Mouse (Mus musculus): ENCODE measurements around the gene Qser1. TPM values are rescaled to one million over a fixed set of nuclear protein-coding genes. Genes with fewer than 3 reads are reported as not detected.
"Not testable (repeated sequence)": the region's sequence is repeated elsewhere in the genome, so short reads cannot be mapped to it uniquely, and the experiment has no call there.

Gene Qser1
- polyA plus RNA-seq (2014; fragmentation: Nextera tagmentation; extraction: Ambion mirVana) = 11.1 and 11.3 TPM in 2 replicates

DNA sequence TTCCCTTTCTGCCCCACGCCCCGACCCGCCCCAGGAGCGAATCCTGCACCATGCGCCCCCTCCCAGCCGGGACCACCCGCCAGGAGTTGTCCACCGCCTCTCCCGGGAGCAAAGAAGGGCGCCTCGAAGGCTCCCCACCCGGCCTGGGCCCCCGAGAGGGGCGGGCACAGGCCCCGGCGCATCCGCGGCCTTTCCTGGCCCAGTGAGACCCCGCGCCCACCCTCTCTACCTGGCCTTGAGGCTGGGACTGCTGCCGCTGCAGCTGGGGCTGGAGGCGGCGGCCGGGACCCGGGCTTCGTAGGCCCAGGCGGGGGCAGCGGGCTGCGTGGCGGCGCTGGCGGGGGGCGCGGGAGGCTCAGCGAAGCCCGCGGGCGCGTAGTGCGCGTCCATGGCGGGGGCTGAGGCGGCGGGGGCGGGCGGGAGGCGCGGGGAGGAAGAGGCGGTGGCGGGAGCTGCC is at the start of gene Qser1:
Gene Qser1, minus strand, starts transcription at position 390 of the 457 bp plus-strand sequence.
- under 1% methylated on average over 30 of the region's 50 CpGs for WGBS
- Histone ChIP-seq H3K27ac (peak within 1 kb of the TSS; percentile 91), H3K9ac (peak within 1 kb of the TSS; percentile 98), H3K4me3 (replicated peaks; ENCODE audit: low read length) (peak within 1 kb of the TSS; percentile 98), H3K9me3 (ENCODE audit: control insufficient read depth, low read length) (no peaks in the 10 kb centered on the region), H3K4me1 (replicated peaks; ENCODE audit: control insufficient read depth, insufficient read depth, low read length) (peaks cover 17% of the 10 kb centered on the region), H3K4me2 (replicated peaks) (peak within 1 kb of the TSS; percentile 87), H3K27me3 (ENCODE audit: control insufficient read depth, insufficient read depth, low read length) (no peaks in the 10 kb centered on the region), H3K36me3 (replicated peaks; ENCODE audit: control insufficient read depth, insufficient read depth) (no peaks in the 10 kb centered on the region)
- ATAC-seq (ENCODE audit: low FRiP score) = peak; percentile 65
- peak; percentile 57 for DNase-seq (ENCODE audit: low spot score)

DNA sequence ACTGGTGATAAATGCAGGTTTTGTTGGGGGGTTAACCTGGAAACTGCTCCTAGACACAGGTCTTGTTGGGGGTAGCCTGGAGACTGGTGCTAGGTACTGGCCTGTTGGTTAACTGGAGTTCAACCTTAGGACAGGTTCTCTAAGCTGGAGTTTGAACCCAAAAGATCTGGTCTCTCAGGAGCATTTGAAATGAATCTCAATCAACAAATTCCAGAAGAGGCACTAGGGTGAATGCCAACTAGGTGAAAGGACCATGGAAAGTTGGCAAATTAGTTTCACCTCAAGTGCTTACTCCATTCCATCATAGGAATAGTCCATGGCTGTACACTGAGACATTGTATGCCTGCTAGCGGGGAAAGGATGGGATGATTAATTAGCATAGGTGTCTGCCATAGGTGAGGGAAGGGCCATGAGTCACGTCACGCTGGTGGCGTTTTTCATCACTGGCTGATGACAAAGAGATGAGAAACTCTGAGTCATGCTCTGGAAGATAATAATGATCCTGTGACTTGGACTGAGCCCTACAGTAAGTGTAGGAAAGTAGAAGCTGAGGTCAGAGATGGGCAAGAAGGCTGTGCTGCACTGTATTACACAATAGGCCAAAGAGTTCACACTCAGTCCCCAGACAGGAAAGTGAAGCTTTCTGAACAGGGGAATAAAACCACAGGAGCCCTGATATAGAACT is 47.8 kb upstream of the Qser1 start:
- DNase-seq (ENCODE audit: low spot score) = no peak

DNA sequence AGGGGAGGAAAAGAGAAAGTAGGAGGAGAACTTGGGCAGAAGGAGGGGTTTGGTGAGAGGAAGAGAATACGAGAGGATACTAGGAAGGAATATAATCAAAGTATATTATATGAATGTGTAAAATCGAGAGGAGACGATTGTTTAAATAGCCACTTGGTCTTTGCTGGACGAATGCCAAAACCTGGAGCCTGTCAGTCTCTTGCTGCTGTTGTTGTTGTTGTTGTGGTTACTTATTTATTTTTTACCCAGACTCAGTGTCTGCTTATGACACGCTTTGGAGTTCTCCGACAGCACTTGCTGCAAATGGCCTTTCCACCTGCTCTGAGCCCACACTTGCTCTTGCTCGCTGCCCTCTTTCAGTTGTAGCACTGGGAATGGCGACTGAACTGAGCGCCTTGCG is 43.9 kb upstream of the Qser1 start:
- H3K27me3 ChIP-seq (ENCODE audit: control insufficient read depth, insufficient read depth, low read length) = no peaks in the 10 kb centered on the region
- no peak for ATAC-seq (ENCODE audit: low FRiP score)
- H3K4me2 ChIP-seq (replicated peaks) = no peak overlapping the region
- H3K27ac ChIP-seq = no peak overlapping the region
- H3K9ac ChIP-seq = no peak overlapping the region
- H3K4me3 ChIP-seq (replicated peaks; ENCODE audit: low read length) = no peak overlapping the region
- DNase-seq (ENCODE audit: low spot score) = no peak
- no peaks in the 10 kb centered on the region for H3K4me1 ChIP-seq (replicated peaks; ENCODE audit: control insufficient read depth, insufficient read depth, low read length)
- no peaks in the 10 kb centered on the region for H3K36me3 ChIP-seq (replicated peaks; ENCODE audit: control insufficient read depth, insufficient read depth)
- no peaks in the 10 kb centered on the region for H3K9me3 ChIP-seq (ENCODE audit: control insufficient read depth, low read length)
- 86% methylated on average over 10 of the region's 10 CpGs for WGBS

More for the DNA sequence above, 47.8 kb upstream of the Qser1 start:
- Histone ChIP-seq H3K9ac (no peak overlapping the region), H3K36me3 (replicated peaks; ENCODE audit: control insufficient read depth, insufficient read depth) (no peaks in the 10 kb centered on the region), H3K4me2 (replicated peaks) (no peak overlapping the region), H3K27ac (no peak overlapping the region), H3K4me3 (replicated peaks; ENCODE audit: low read length) (no peak overlapping the region), H3K9me3 (ENCODE audit: control insufficient read depth, low read length) (no peaks in the 10 kb centered on the region), H3K27me3 (ENCODE audit: control insufficient read depth, insufficient read depth, low read length) (no peaks in the 10 kb centered on the region), H3K4me1 (replicated peaks; ENCODE audit: control insufficient read depth, insufficient read depth, low read length) (no peaks in the 10 kb centered on the region)
- no peak for ATAC-seq (ENCODE audit: low FRiP score)
- 94% methylated on average over 4 of the region's 4 CpGs for WGBS

DNA sequence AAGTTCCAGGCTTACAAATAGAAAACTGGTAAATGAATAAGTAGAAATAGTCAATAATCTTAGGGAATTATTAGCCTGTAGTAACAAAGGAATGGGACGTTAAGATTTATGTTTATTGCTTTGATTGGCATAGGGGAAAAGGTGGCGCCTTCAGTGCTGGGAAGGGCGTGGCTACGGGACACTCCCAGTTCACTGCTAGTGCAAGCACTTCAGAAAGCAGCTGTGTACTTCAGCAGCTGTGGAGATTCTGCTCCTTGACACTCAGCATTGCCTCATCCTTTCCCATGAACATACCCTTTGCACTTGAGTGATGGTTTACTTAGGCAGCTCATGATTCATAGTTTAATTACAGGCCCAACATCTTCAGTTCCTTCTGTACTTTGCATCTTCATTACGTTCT is 42.5 kb upstream of the Qser1 start:
- H3K4me2 ChIP-seq (replicated peaks) = no peak overlapping the region
- H3K9ac ChIP-seq = no peak overlapping the region
- DNase-seq (ENCODE audit: low spot score) = no peak
- ATAC-seq (ENCODE audit: low FRiP score) = no peak
- no peaks in the 10 kb centered on the region for H3K27me3 ChIP-seq (ENCODE audit: control insufficient read depth, insufficient read depth, low read length)
- H3K4me1 ChIP-seq (replicated peaks; ENCODE audit: control insufficient read depth, insufficient read depth, low read length) = no peaks in the 10 kb centered on the region
- H3K4me3 ChIP-seq (replicated peaks; ENCODE audit: low read length) = no peak overlapping the region
- no peaks in the 10 kb centered on the region for H3K36me3 ChIP-seq (replicated peaks; ENCODE audit: control insufficient read depth, insufficient read depth)
- 86% methylated on average over 5 of the region's 5 CpGs for WGBS
- no peaks in the 10 kb centered on the region for H3K9me3 ChIP-seq (ENCODE audit: control insufficient read depth, low read length)
- H3K27ac ChIP-seq = no peak overlapping the region

DNA sequence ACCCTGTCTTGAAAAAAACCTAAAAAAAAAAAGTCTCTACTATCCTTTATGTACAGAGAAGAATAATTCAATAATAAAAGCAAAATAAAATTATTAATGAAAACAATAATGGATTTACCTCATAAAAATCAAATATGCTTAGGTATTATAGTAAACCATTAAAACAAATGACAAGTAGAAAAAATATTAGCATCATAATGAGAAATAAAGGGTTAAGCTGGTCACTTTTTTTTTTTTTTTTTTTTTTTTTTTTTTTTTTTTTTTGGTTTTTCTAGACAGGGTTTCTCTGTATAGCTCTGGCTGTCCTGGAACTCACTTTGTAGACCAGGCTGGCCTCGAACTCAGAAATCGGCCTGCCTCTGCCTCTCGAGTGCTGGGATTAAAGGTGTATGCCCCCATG is 41.5 kb upstream of the Qser1 start:
- not testable (repeated sequence) for H3K4me2 ChIP-seq (replicated peaks); H3K9ac ChIP-seq; H3K36me3 ChIP-seq (replicated peaks; ENCODE audit: control insufficient read depth, insufficient read depth); ATAC-seq (ENCODE audit: low FRiP score); H3K27me3 ChIP-seq (ENCODE audit: control insufficient read depth, insufficient read depth, low read length); H3K4me3 ChIP-seq (replicated peaks; ENCODE audit: low read length); H3K27ac ChIP-seq; H3K4me1 ChIP-seq (replicated peaks; ENCODE audit: control insufficient read depth, insufficient read depth, low read length); DNase-seq (ENCODE audit: low spot score); H3K9me3 ChIP-seq (ENCODE audit: control insufficient read depth, low read length)
- WGBS = 88% methylated on average over 3 of the region's 3 CpGs

DNA sequence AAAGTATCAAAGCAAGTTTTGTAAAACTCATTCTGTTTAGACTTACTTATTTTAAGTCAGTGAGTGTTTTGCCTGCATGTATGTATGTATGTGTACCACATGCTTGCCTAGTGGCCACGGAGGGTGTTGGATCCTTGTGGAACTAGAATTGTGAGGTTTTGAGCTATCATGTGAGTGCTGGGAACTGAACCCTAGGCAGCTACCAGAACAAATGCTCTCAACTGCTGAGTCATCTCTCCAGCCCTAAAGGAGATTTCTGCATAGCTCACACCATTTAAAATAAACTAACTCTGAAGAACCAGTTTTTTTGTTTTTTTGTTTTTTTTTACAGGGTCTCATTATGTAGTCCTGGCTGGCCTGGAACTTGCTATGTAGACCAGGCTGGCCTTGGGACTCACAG is 39.7 kb upstream of the Qser1 start:
- ATAC-seq (ENCODE audit: low FRiP score) = no peak
- Histone ChIP-seq H3K9ac (no peak overlapping the region), H3K36me3 (replicated peaks; ENCODE audit: control insufficient read depth, insufficient read depth) (no peaks in the 10 kb centered on the region), H3K27me3 (ENCODE audit: control insufficient read depth, insufficient read depth, low read length) (0 out of 2 replicates have a peak, but pooled peaks cover 5% of the 10 kb centered on the region), H3K4me1 (replicated peaks; ENCODE audit: control insufficient read depth, insufficient read depth, low read length) (no peaks in the 10 kb centered on the region), H3K4me3 (replicated peaks; ENCODE audit: low read length) (no peak overlapping the region), H3K9me3 (ENCODE audit: control insufficient read depth, low read length) (no peaks in the 10 kb centered on the region), H3K4me2 (replicated peaks) (no peak overlapping the region), H3K27ac (no peak overlapping the region)
- DNase-seq (ENCODE audit: low spot score) = no peak
- 62% methylated on average over 1 of the region's 1 CpGs for WGBS

DNA sequence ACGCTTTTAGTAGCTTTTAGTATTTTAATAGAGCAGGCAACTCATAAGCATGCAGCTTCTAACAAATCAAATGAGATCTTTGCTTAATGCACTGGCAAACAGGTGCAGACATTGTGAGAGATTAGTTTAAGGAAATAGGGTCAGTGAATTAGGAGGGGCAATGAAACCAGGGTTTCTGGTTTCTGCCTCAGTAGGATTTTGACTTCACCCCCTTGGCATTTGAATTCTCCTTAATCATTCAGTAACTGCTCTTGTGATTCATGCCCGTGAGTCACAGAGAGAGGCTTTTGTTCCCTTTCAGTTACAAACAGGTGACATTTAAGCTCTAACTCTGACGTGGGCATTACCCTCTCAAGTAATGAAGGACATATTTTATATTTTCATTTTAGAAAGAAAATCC is 39.2 kb upstream of the Qser1 start:
- DNase-seq (ENCODE audit: low spot score) (no peak), ATAC-seq (ENCODE audit: low FRiP score) (no peak)
- H3K27me3 ChIP-seq (ENCODE audit: control insufficient read depth, insufficient read depth, low read length) = peaks cover 8% of the 10 kb centered on the region; the same call in 1 of the 2 replicates
- no peaks in the 10 kb centered on the region for H3K4me1 ChIP-seq (replicated peaks; ENCODE audit: control insufficient read depth, insufficient read depth, low read length)
- no peak overlapping the region for H3K27ac ChIP-seq
- 39% methylated on average over 3 of the region's 3 CpGs for WGBS
- no peaks in the 10 kb centered on the region for H3K9me3 ChIP-seq (ENCODE audit: control insufficient read depth, low read length)
- no peak overlapping the region for H3K9ac ChIP-seq
- no peak overlapping the region for H3K4me2 ChIP-seq (replicated peaks)
- no peak overlapping the region for H3K4me3 ChIP-seq (replicated peaks; ENCODE audit: low read length)
- H3K36me3 ChIP-seq (replicated peaks; ENCODE audit: control insufficient read depth, insufficient read depth) = no peaks in the 10 kb centered on the region

DNA sequence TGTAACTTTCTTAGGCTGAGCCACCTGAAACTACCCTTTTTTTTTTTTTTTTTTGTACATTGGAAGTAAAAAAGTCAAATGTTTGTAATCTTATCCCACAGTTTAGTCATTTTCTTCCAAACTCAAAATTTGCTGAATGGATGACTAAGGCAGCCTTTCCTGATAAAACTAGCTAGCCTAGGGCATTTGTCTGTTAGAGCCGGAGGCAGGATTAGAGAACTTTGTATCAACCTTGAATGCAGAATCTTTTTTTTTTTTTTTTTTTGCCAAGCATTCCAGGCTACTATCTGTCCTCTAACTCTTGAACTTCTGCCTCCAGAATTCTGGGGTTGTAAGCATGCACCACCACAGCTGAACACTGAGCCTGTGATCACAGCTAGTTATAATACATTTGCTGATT is 38.3 kb upstream of the Qser1 start:
- Histone ChIP-seq H3K36me3 (replicated peaks; ENCODE audit: control insufficient read depth, insufficient read depth) (no peaks in the 10 kb centered on the region), H3K4me1 (replicated peaks; ENCODE audit: control insufficient read depth, insufficient read depth, low read length) (no peaks in the 10 kb centered on the region), H3K4me3 (replicated peaks; ENCODE audit: low read length) (no peak overlapping the region), H3K4me2 (replicated peaks) (no peak overlapping the region), H3K9me3 (ENCODE audit: control insufficient read depth, low read length) (no peaks in the 10 kb centered on the region), H3K27me3 (ENCODE audit: control insufficient read depth, insufficient read depth, low read length) (peaks cover 16% of the 10 kb centered on the region), H3K9ac (no peak overlapping the region), H3K27ac (no peak overlapping the region)
- 94% methylated on average over 1 of the region's 1 CpGs for WGBS
- ATAC-seq (ENCODE audit: low FRiP score) (no peak), DNase-seq (ENCODE audit: low spot score) (no peak)

DNA sequence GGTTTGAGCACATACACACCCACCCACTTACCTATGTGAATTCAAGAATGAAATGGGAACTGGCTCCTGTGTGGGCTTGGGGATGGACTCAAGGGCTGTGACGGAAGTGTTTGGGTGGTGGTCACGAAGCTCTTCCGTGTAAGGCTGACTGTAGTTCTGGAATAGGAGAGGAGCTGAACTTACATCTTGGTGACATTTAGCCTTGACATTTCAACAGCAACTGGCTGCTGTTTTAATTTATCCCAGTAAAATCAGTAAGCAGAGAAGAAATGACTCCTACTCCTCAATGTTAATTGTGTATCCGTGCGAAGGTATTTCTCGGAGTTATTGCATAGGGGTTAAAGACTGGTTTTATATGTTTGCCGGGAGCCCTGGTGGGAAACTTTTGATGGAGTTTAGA is 36.0 kb upstream of the Qser1 start:
- 91% methylated on average over 7 of the region's 7 CpGs for WGBS
- peaks cover 33% of the 10 kb centered on the region for H3K27me3 ChIP-seq (ENCODE audit: control insufficient read depth, insufficient read depth, low read length)

DNA sequence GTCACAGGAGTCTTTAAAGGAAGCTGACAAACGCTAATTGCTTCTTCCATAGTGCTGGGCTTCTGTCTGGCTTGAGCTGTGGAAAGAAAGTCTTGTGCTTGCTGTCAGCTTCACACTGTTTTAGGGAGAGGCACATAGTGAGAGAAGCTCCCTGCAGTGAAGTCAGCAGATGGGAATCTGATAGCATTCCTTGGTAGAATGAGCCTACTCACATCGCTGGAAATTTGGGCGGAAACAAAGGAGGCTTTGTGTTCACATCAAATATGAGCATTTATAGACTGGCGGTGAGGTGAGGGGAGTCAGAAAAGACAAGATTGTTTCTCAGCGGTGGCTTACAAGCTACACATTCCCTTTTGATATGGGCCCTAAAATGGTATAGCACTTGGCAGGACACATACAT is 35.1 kb upstream of the Qser1 start:
- Histone ChIP-seq H3K9ac (no peak overlapping the region), H3K4me2 (replicated peaks) (no peak overlapping the region), H3K27me3 (ENCODE audit: control insufficient read depth, insufficient read depth, low read length) (peaks cover 33% of the 10 kb centered on the region), H3K4me1 (replicated peaks; ENCODE audit: control insufficient read depth, insufficient read depth, low read length) (no peaks in the 10 kb centered on the region), H3K36me3 (replicated peaks; ENCODE audit: control insufficient read depth, insufficient read depth) (no peaks in the 10 kb centered on the region), H3K4me3 (replicated peaks; ENCODE audit: low read length) (no peak overlapping the region), H3K27ac (no peak overlapping the region), H3K9me3 (ENCODE audit: control insufficient read depth, low read length) (no peaks in the 10 kb centered on the region)
- 29% methylated on average over 5 of the region's 5 CpGs for WGBS
- ATAC-seq (ENCODE audit: low FRiP score) = no peak
- DNase-seq (ENCODE audit: low spot score) = no peak

More for the DNA sequence above, 36.0 kb upstream of the Qser1 start:
- H3K4me3 ChIP-seq (replicated peaks; ENCODE audit: low read length) = no peak overlapping the region
- H3K9ac ChIP-seq = no peak overlapping the region
- DNase-seq (ENCODE audit: low spot score) = no peak
- no peaks in the 10 kb centered on the region for H3K4me1 ChIP-seq (replicated peaks; ENCODE audit: control insufficient read depth, insufficient read depth, low read length)
- ATAC-seq (ENCODE audit: low FRiP score) = no peak
- H3K36me3 ChIP-seq (replicated peaks; ENCODE audit: control insufficient read depth, insufficient read depth) = no peaks in the 10 kb centered on the region
- H3K27ac ChIP-seq = no peak overlapping the region
- no peak overlapping the region for H3K4me2 ChIP-seq (replicated peaks)
- H3K9me3 ChIP-seq (ENCODE audit: control insufficient read depth, low read length) = no peaks in the 10 kb centered on the region
